Mouse (Mus musculus) kidney, embryonic 14.5 days (tissue): ENCODE results near the gene 4930503B20Rik. TPM values are rescaled to one million over a fixed set of nuclear protein-coding genes. Genes with fewer than 3 reads are reported as not detected.

ENCODE experiments used
- ATAC-seq: fragments of 200-750 bp; cut with Nextera tagmentation; 2 replicates; pipeline ENCODE4 v1.8.0; 2017; ENCODE audit warnings: moderate number of reproducible peaks, mild to moderate bottlenecking, moderate TSS enrichment, moderate library complexity; ENCODE audit not compliant: low FRiP score, low TSS enrichment
- H3K27ac ChIP-seq: fragments of 300-500 bp; sonication (generic); 2 replicates; pipeline ENCODE4 v1.5.1; 2014; ENCODE audit warnings: low read depth, mild to moderate bottlenecking, low read length, moderate library complexity, mixed read lengths
- H3K27me3 ChIP-seq: fragments of 300-500 bp; sonication (generic); 2 replicates; pipeline ENCODE4 v1.6.1; 2014; ENCODE audit warnings: mild to moderate bottlenecking, low read length; ENCODE audit not compliant: control insufficient read depth, insufficient read depth
- H3K36me3 ChIP-seq: fragments of 300-500 bp; sonication (generic); 2 replicates; pipeline ENCODE4 v1.6.1; 2014; ENCODE audit warnings: low read length, mixed read lengths; ENCODE audit not compliant: control insufficient read depth, insufficient read depth
- H3K4me1 ChIP-seq: fragments of 300-500 bp; sonication (generic); 2 replicates; pipeline ENCODE4 v1.6.1; 2014; ENCODE audit warnings: low read length, mixed read lengths; ENCODE audit not compliant: control insufficient read depth, insufficient read depth
- H3K4me2 ChIP-seq: fragments of 300-500 bp; sonication (generic); replicated peaks from 2 replicates; pipeline ENCODE4 v1.6.1; 2014; ENCODE audit warnings: low read depth, mild to moderate bottlenecking, low read length
- H3K4me3 ChIP-seq: fragments of 300-500 bp; sonication (generic); 2 replicates; pipeline ENCODE4 v1.5.1; 2014; ENCODE audit warnings: mild to moderate bottlenecking, low read length
- H3K9ac ChIP-seq: fragments of 300-500 bp; sonication (generic); 2 replicates; pipeline ENCODE4 v1.6.1; 2014; ENCODE audit warnings: low read depth, mild to moderate bottlenecking, low read length, moderate library complexity
- H3K9me3 ChIP-seq: fragments of 300-500 bp; sonication (generic); 2 replicates; pipeline ENCODE4 v1.6.1; 2016; ENCODE audit warnings: low read length; ENCODE audit not compliant: control insufficient read depth
- WGBS: fragments of 180-500 bp; shearing (Covaris S2); extraction: QIAGEN DNeasy Blood & Tissue Kit; methylation state at CpG from one replicate; pipeline ENCODE4 v1.1.7; 2014; 5-methylcytosine and 5-hydroxymethylcytosine counted together
- polyA plus RNA-seq: library from polyadenylated mRNA; unstranded; fragments of >200 nt; fragmentation: Nextera tagmentation; extraction: Ambion mirVana; gene quantifications from 2 replicates; pipeline ENCODE4 v1.2.1, GENCODE M21; 2014

4930503B20Rik gene
- polyA plus RNA-seq, 1 experiment from 2014 or later = not detected

DNA sequence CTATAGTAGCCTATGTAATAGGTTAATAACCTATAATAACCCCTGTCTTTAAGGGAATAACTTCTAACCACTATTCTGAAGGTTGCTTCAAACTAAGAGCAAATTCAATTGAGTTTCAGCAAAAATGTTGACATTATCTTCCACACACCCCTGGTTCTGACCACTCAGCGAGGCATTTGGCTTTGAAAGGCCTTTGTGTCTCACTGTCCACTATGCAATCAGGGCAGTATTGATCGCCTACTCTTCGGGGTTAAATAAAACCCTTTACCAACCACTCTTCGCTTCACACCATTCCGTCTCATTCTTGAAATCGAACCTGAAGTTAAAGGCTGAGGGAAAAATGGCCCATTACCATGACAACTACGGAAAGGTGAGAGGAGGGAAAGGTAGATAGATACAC lies 54.3 kb downstream of the 4930503B20Rik start:
- 88% methylated on average over 7 of the region's 7 CpGs for WGBS
- H3K9ac ChIP-seq = no peak overlapping the region
- H3K9me3 ChIP-seq = no peaks in the 10 kb centered on the region
- no peaks in the 10 kb centered on the region for H3K27me3 ChIP-seq
- H3K4me2 ChIP-seq = no peak overlapping the region
- no peaks in the 10 kb centered on the region for H3K4me1 ChIP-seq
- no peak overlapping the region for H3K4me3 ChIP-seq
- H3K36me3 ChIP-seq = no peaks in the 10 kb centered on the region
- no peak overlapping the region for H3K27ac ChIP-seq
- ATAC-seq = no peak

DNA sequence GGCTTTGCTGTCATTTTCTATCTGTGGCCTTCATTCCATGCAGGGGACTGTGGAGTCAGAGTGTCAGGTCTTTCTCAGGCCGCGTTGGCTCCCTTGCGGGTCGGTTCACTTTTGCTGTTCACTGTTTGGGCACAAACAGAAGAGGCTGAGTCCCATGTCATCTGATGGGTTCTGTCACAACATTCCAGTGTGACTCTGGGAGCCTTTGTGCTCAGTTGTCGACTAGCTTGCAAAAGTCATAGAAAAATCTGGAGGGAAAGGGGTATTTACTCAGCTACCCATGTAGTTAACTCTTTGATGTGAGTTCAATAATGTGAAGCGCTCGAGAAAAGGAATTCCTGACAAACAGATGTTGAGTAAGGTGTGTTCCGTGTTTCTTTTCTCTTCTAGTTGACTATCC lies 54.7 kb downstream of the 4930503B20Rik start:
- Histone ChIP-seq H3K27ac (no peak overlapping the region), H3K27me3 (no peaks in the 10 kb centered on the region), H3K4me1 (no peaks in the 10 kb centered on the region), H3K4me2 (no peak overlapping the region), H3K4me3 (no peak overlapping the region), H3K9ac (no peak overlapping the region), H3K9me3 (no peaks in the 10 kb centered on the region), H3K36me3 (no peaks in the 10 kb centered on the region)
- ATAC-seq = no peak
- WGBS = 92% methylated on average over 8 of the region's 8 CpGs

DNA sequence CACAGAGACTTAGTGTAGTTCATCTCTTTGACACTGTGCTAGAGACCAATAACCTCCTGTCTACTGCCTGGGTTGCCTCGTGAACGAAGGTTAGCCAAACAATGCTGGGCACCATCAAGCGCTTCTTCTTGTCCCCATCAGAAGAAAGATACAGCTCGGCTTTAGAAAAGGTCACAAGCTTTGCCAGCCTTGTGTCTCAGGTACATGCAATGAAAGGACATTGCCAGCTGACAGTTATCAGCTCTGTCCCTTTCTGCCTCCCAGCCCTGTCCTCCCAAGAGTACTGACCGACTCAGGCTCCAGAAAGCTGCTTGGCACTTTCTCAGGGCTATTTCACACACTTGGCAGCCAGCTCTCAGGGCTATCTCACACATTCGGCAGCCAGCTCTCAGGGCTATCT lies 55.7 kb downstream of the 4930503B20Rik start:
- H3K9me3 ChIP-seq = no peaks in the 10 kb centered on the region
- H3K27me3 ChIP-seq = no peaks in the 10 kb centered on the region
- H3K4me1 ChIP-seq = no peaks in the 10 kb centered on the region
- H3K9ac ChIP-seq = no peak overlapping the region
- H3K4me2 ChIP-seq = no peak overlapping the region
- H3K36me3 ChIP-seq = no peaks in the 10 kb centered on the region
- 79% methylated on average over 6 of the region's 6 CpGs for WGBS
- H3K27ac ChIP-seq = no peak overlapping the region
- ATAC-seq = no peak
- no peak overlapping the region for H3K4me3 ChIP-seq

Other genes with a start within 250 kb of the 4930503B20Rik start
- gene Ssx2ip, start 246.7 kb downstream of the 4930503B20Rik start, polyA plus RNA-seq = 14.7 and 25.8 TPM in 2 replicates
- gene Ctbs, start 201.5 kb downstream of the 4930503B20Rik start, polyA plus RNA-seq = 8.9 and 12.9 TPM in 2 replicates
- 6.0 and 6.8 TPM in 2 replicates for gene Spata1, start 151.6 kb downstream of the 4930503B20Rik start, polyA plus RNA-seq
- 1,038 and 1,404 TPM in 2 replicates for gene Gng5, start 151.5 kb downstream of the 4930503B20Rik start, polyA plus RNA-seq
- 69.5 and 78.7 TPM in 2 replicates for gene Rpf1, start 129.9 kb downstream of the 4930503B20Rik start, polyA plus RNA-seq
- not detected in 2 replicates for gene Uox, start 80.9 kb downstream of the 4930503B20Rik start, polyA plus RNA-seq
- gene Dnase2b, start 35.7 kb downstream of the 4930503B20Rik start, polyA plus RNA-seq = not detected in 2 replicates
- gene Samd13, start 34.3 kb upstream of the 4930503B20Rik start, polyA plus RNA-seq = 0.99 and 1.2 TPM in 2 replicates
- gene Prkacb, start 161.7 kb upstream of the 4930503B20Rik start, polyA plus RNA-seq = 29.3 and 65.2 TPM in 2 replicates
- 1.2 and 1.7 TPM in 2 replicates for gene Ttll7, start 201.1 kb upstream of the 4930503B20Rik start, polyA plus RNA-seq